Mouse (Mus musculus) brain, embryonic 14.5 days (tissue): Measurements from ENCODE around the gene Hist2h2bb.

ENCODE experiments used
- CTCF ChIP-seq: fragments of 200-500 bp; IDR thresholded peaks from 2 replicates; pipeline ENCODE4 v1.5.1; 2012; ENCODE audit warnings: inconsistent platforms, mild to moderate bottlenecking, moderate library complexity, borderline replicate concordance; ENCODE audit not compliant: insufficient read depth, insufficient read length; ENCODE audit errors: extremely low read depth
- POLR2A ChIP-seq: fragments of 200-500 bp; IDR thresholded peaks from 2 replicates; pipeline ENCODE4 v1.6.1; 2012; ENCODE audit warnings: mild to moderate bottlenecking, inconsistent platforms, borderline replicate concordance; ENCODE audit not compliant: poor library complexity, insufficient read depth, insufficient read length, severe bottlenecking; ENCODE audit errors: extremely low read depth

- TF ChIP-seq POLR2A = no peak
- TF ChIP-seq CTCF = no peak
These were observed 23.8 kb downstream of the Hist2h2bb start for GRCm38 (mm10) chr3:96293368-96293767.
